Mouse (Mus musculus) limb, embryonic 14.5 days (tissue): ENCODE measurements around the gene Nfatc2. TPM values are rescaled to one million over a fixed set of nuclear protein-coding genes. Genes with fewer than 3 reads are reported as not detected.
A peak's percentile ranks its signal among the peaks of the same experiment; 100 is the strongest.

Source experiments
- ATAC-seq: fragments of 200-750 bp; cut with Nextera tagmentation; 2 replicates; pipeline ENCODE4 v1.8.0; 2017; ENCODE audit warnings: low read depth, moderate number of reproducible peaks, moderate TSS enrichment; ENCODE audit not compliant: low FRiP score
- DNase-seq: peaks from one replicate; pipeline ENCODE4 v3.0.0-alpha.2; 2015; ENCODE audit warnings: low spot score
- H3K27ac ChIP-seq: fragments of 300-500 bp; sonication (generic); replicated peaks from 2 replicates; pipeline ENCODE4 v1.5.1; 2014; ENCODE audit warnings: low read depth, mild to moderate bottlenecking, low read length, moderate library complexity, mixed read lengths
- H3K27me3 ChIP-seq: fragments of 300-500 bp; sonication (generic); 2 replicates; pipeline ENCODE4 v1.6.1; 2014; ENCODE audit warnings: low read length, mixed read lengths; ENCODE audit not compliant: control insufficient read depth, insufficient read depth
- H3K36me3 ChIP-seq: fragments of 300-500 bp; sonication (generic); 2 replicates; pipeline ENCODE4 v1.6.1; 2014; ENCODE audit warnings: mild to moderate bottlenecking, low read length, moderate library complexity, mixed read lengths; ENCODE audit not compliant: control insufficient read depth, insufficient read depth
- H3K4me1 ChIP-seq: fragments of 300-500 bp; sonication (generic); 2 replicates; pipeline ENCODE4 v1.6.1; 2014; ENCODE audit warnings: antibody characterized with exemption, low read length, mixed read lengths; ENCODE audit not compliant: control insufficient read depth, insufficient read depth
- H3K4me2 ChIP-seq: fragments of 300-500 bp; sonication (generic); replicated peaks from 2 replicates; pipeline ENCODE4 v1.6.1; 2014; ENCODE audit warnings: low read depth, mild to moderate bottlenecking, low read length, moderate library complexity; ENCODE audit not compliant: severe bottlenecking
- H3K4me3 ChIP-seq: fragments of 300-500 bp; sonication (generic); replicated peaks from 2 replicates; pipeline ENCODE4 v1.5.1; 2014; ENCODE audit warnings: low read length
- H3K9ac ChIP-seq: fragments of 300-500 bp; sonication (generic); 2 replicates; pipeline ENCODE4 v1.6.1; 2014; ENCODE audit warnings: mild to moderate bottlenecking, low read depth, low read length, moderate library complexity; ENCODE audit not compliant: severe bottlenecking
- H3K9me3 ChIP-seq: fragments of 300-500 bp; sonication (generic); 2 replicates; pipeline ENCODE4 v1.6.1; 2016; ENCODE audit warnings: low read length; ENCODE audit not compliant: control insufficient read depth
- POLR2A ChIP-seq: fragments of 200-500 bp; IDR thresholded peaks from 2 replicates; pipeline ENCODE4 v1.8.0; 2012; ENCODE audit warnings: inconsistent platforms, mild to moderate bottlenecking, moderate library complexity, borderline replicate concordance; ENCODE audit not compliant: insufficient read depth, insufficient read length; ENCODE audit errors: extremely low read depth
- WGBS: fragments of 180-500 bp; shearing (Covaris S2); extraction: QIAGEN DNeasy Blood & Tissue Kit; methylation state at CpG from one replicate; pipeline ENCODE4 v1.1.7; 2014; 5-methylcytosine and 5-hydroxymethylcytosine counted together
- polyA plus RNA-seq, 2 experiments: library from polyadenylated mRNA; depleted of rRNA in 1 of 2; stranded (reverse) in 1 of 2; unstranded in 1 of 2; fragments of >200 nt; fragmentation: Nextera tagmentation in 1 of 2; extraction: Ambion mirVana in 1 of 2; gene quantifications; 2 replicates each; pipeline versions ENCODE4 v1.2.1 to v1.2.3; 2012 to 2014

Nfatc2 gene
- polyA plus RNA-seq, 2 experiments, result 9.0 to 9.4 TPM

- H3K27ac ChIP-seq, result 0 out of 2 replicates have a peak overlapping the region, but pooled peaks have one; percentile 38
- H3K36me3 ChIP-seq, result peaks cover 4% of the 10 kb centered on the region; the same call in 1 of the 2 replicates
- H3K4me1 ChIP-seq, result peaks cover 25% of the 10 kb centered on the region
- no peak overlapping the region for H3K4me2 ChIP-seq
- H3K9me3 ChIP-seq, result 0 out of 2 replicates have a peak, but pooled peaks cover 2% of the 10 kb centered on the region
- no peak overlapping the region; the same call in 1 of the 2 replicates for H3K9ac ChIP-seq
- no peak overlapping the region for H3K4me3 ChIP-seq
- WGBS, result 34% methylated on average over 20 of the region's 20 CpGs
- peak; percentile 30; the same call in 1 of the 2 replicates for ATAC-seq
- H3K27me3 ChIP-seq, result no peaks in the 10 kb centered on the region
- DNase-seq, result peak; percentile 49
- TF ChIP-seq POLR2A, result no peak
Observed at GRCm38 (mm10) chr2:168627829-168628770, 26.6 kb upstream of the Nfatc2 start.

DNA sequence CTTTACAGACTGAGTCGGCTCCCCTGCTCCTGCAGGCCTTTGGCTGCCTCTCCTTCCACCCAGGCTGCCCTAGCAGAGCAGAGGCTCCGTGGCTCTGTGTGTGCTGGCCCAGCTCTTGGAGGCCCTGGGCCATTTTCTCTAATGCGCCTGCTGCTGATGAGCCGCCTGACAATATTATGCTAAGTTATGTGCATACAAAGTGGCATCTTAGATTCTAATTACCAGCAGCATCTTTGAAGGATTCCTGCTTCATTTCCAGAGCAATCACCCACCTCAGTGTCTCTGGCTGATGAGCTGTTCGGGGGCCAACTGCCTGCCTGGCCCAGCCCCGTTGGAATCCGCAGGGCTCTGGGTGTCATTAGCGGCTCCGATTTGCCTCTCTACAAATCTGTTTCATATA is 24.9 kb upstream of the Nfatc2 start:
- Histone ChIP-seq H3K9me3 (0 out of 2 replicates have a peak, but pooled peaks cover 2% of the 10 kb centered on the region), H3K27ac (no peak overlapping the region), H3K9ac (no peak overlapping the region), H3K27me3 (no peaks in the 10 kb centered on the region), H3K36me3 (no peaks in the 10 kb centered on the region), H3K4me3 (no peak overlapping the region), H3K4me1 (peaks cover 25% of the 10 kb centered on the region), H3K4me2 (no peak overlapping the region)
- no peak for ATAC-seq
- no peak for DNase-seq
- 65% methylated on average over 9 of the region's 9 CpGs for WGBS
- TF ChIP-seq POLR2A, result no peak

- ATAC-seq, result no peak
- H3K36me3 ChIP-seq, result no peaks in the 10 kb centered on the region
Observed at GRCm38 (mm10) chr2:168625091-168625490, 23.6 kb upstream of the Nfatc2 start.

DNA sequence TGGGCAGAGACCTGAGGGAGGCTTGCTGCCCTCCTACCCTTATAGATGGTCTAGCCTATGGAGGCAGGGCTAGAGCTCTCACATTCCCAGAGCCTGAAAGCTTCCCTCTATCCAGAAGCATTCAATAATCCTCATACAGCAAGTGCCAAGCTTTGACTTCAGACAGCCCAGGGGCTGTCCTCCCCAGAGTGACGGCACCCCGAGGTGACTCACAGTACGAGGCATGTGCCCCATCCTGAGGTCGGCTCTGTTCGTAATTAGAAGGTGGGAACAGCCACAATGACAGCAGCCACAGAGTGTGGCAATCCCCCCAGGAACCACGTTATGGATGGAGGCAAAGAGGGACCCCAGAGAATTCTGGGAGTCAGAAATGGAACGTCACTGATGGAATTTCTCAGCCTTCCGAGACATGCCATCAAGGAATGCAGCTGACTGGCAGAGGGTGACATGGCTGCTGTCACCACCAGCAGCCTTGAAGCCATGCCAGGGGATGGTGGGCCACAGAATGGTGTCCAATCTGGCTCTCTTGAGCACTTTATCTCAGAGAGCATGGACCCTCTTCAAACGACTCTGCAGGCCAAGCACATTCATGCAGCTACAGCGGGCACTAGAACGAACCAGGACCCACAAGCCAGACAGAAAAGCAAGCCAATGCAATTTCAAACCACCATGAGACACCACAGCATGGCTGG is 19.8 kb upstream of the Nfatc2 start:
- DNase-seq (no peak), ATAC-seq (no peak)
- H3K27me3 ChIP-seq, result 0 out of 2 replicates have a peak, but pooled peaks cover 5% of the 10 kb centered on the region
- no peak for TF ChIP-seq POLR2A
- H3K4me2 ChIP-seq, result no peak overlapping the region
- no peak overlapping the region for H3K27ac ChIP-seq
- 0 out of 2 replicates have a peak, but pooled peaks cover 2% of the 10 kb centered on the region for H3K9me3 ChIP-seq
- peaks cover 31% of the 10 kb centered on the region for H3K4me1 ChIP-seq
- no peaks in the 10 kb centered on the region for H3K36me3 ChIP-seq
- no peak overlapping the region for H3K9ac ChIP-seq
- WGBS, result 74% methylated on average over 11 of the region's 11 CpGs
- H3K4me3 ChIP-seq, result no peak overlapping the region

More at GRCm38 (mm10) chr2:168625091-168625490, 23.6 kb upstream of the Nfatc2 start:
- H3K9ac ChIP-seq, result no peak overlapping the region
- 0 out of 2 replicates have a peak, but pooled peaks cover 2% of the 10 kb centered on the region for H3K9me3 ChIP-seq
- H3K27ac ChIP-seq, result no peak overlapping the region
- H3K4me1 ChIP-seq, result peaks cover 25% of the 10 kb centered on the region
- H3K4me2 ChIP-seq, result no peak overlapping the region
- 41% methylated on average over 4 of the region's 4 CpGs for WGBS
- H3K4me3 ChIP-seq, result no peak overlapping the region
- DNase-seq, result no peak
- H3K27me3 ChIP-seq, result no peaks in the 10 kb centered on the region
- TF ChIP-seq POLR2A, result no peak

GRCm38 (mm10) chr2:168618205-168618717 is 16.8 kb upstream of the Nfatc2 start:
- peak overlapping the region; percentile 49 for H3K27ac ChIP-seq
- 4% methylated on average over 15 of the region's 15 CpGs for WGBS
- H3K9ac ChIP-seq, result no peak overlapping the region
- H3K4me3 ChIP-seq, result no peak overlapping the region
- peak overlapping the region; percentile 28 for H3K4me2 ChIP-seq
- H3K4me1 ChIP-seq, result peaks cover 39% of the 10 kb centered on the region
- H3K27me3 ChIP-seq, result 0 out of 2 replicates have a peak, but pooled peaks cover 5% of the 10 kb centered on the region
- no peak for TF ChIP-seq POLR2A
- ATAC-seq, result peak; percentile 53; the same call in 1 of the 2 replicates
- DNase-seq, result peak; percentile 58
- H3K36me3 ChIP-seq, result no peaks in the 10 kb centered on the region
- H3K9me3 ChIP-seq, result no peaks in the 10 kb centered on the region
